Mouse (Mus musculus): ENCODE data around the gene Agl. TPM values are rescaled to one million over a fixed set of nuclear protein-coding genes. Genes with fewer than 3 reads are reported as not detected.

Agl gene
- polyA plus RNA-seq, 1 experiment from 2014 or later = 23.5 TPM

Other genes with a start within 250 kb of the Agl start
- gene Lrrc39, start 245.2 kb downstream of the Agl start, polyA plus RNA-seq (2015; fragmentation: Nextera tagmentation; extraction: Ambion mirVana) = 1.3 and 1.6 TPM in 2 replicates
- gene Sass6, start 213.2 kb downstream of the Agl start, polyA plus RNA-seq (2015; fragmentation: Nextera tagmentation; extraction: Ambion mirVana) = 15.4 and 20.1 TPM in 2 replicates
- gene Trmt13, start 193.6 kb downstream of the Agl start, polyA plus RNA-seq (2015; fragmentation: Nextera tagmentation; extraction: Ambion mirVana) = 29.5 and 31.1 TPM in 2 replicates
- 78.3 and 79.9 TPM in 2 replicates for gene Mfsd14a, start 145.5 kb downstream of the Agl start, polyA plus RNA-seq (2015; fragmentation: Nextera tagmentation; extraction: Ambion mirVana)
- gene Gm43191, start 126.9 kb downstream of the Agl start, polyA plus RNA-seq (2015; fragmentation: Nextera tagmentation; extraction: Ambion mirVana) = not detected in 2 replicates
- 11.0 and 12.1 TPM in 2 replicates for gene Slc35a3, start 95.3 kb downstream of the Agl start, polyA plus RNA-seq (2015; fragmentation: Nextera tagmentation; extraction: Ambion mirVana)
- gene Frrs1, start 51.3 kb upstream of the Agl start, polyA plus RNA-seq (2015; fragmentation: Nextera tagmentation; extraction: Ambion mirVana) = 16.9 and 18.9 TPM in 2 replicates
- not detected in 2 replicates for gene 4930455H04Rik, start 160.1 kb upstream of the Agl start, polyA plus RNA-seq (2015; fragmentation: Nextera tagmentation; extraction: Ambion mirVana)
- 22.3 and 26.3 TPM in 2 replicates for gene Palmd, start 160.8 kb upstream of the Agl start, polyA plus RNA-seq (2015; fragmentation: Nextera tagmentation; extraction: Ambion mirVana)

Measured in embryonic facial prominence, embryonic 15.5 days (tissue).